Mouse (Mus musculus) hindbrain, embryonic 10.5 days (tissue): ENCODE results near the gene Cadps2. TPM values are rescaled to one million over a fixed set of nuclear protein-coding genes. Genes with fewer than 3 reads are reported as not detected.

Experiments
- DNase-seq: peaks from one replicate; pipeline ENCODE4 v3.0.0-alpha.2; 2017; ENCODE audit warnings: low spot score
- H3K27ac ChIP-seq: fragments of 300-500 bp; sonication (generic); 2 replicates; pipeline ENCODE4 v1.5.1; 2016; ENCODE audit warnings: mild to moderate bottlenecking, moderate library complexity
- H3K27me3 ChIP-seq: fragments of 300-500 bp; sonication (generic); 2 replicates; pipeline ENCODE4 v1.6.1; 2016; ENCODE audit warnings: mild to moderate bottlenecking; ENCODE audit not compliant: poor library complexity, insufficient read depth, severe bottlenecking
- H3K36me3 ChIP-seq: fragments of 300-500 bp; sonication (generic); 2 replicates; pipeline ENCODE4 v1.6.1; 2016; ENCODE audit warnings: mild to moderate bottlenecking, moderate library complexity
- H3K4me1 ChIP-seq: fragments of 300-500 bp; sonication (generic); replicated peaks from 2 replicates; pipeline ENCODE4 v1.6.1; 2016; ENCODE audit warnings: mild to moderate bottlenecking
- H3K4me3 ChIP-seq: fragments of 300-500 bp; sonication (generic); 2 replicates; pipeline ENCODE4 v1.5.1; 2016; ENCODE audit warnings: mild to moderate bottlenecking, moderate library complexity
- H3K9me3 ChIP-seq: fragments of 300-500 bp; sonication (generic); 2 replicates; pipeline ENCODE4 v1.6.1; 2016; ENCODE audit warnings: mild to moderate bottlenecking, moderate library complexity
- WGBS: fragments of 180-500 bp; shearing (Covaris S2); methylation state at CpG from one replicate; pipeline ENCODE4 v1.1.7; 2016; 5-methylcytosine and 5-hydroxymethylcytosine counted together
- polyA plus RNA-seq: library from polyadenylated mRNA; unstranded; fragments of >200 nt; fragmentation: Nextera tagmentation; extraction: Ambion mirVana; gene quantifications from 2 replicates; pipeline ENCODE4 v1.2.1, GENCODE M21; 2016

Cadps2 gene
- polyA plus RNA-seq, 1 experiment from 2014 or later: 1.4 TPM

DNA sequence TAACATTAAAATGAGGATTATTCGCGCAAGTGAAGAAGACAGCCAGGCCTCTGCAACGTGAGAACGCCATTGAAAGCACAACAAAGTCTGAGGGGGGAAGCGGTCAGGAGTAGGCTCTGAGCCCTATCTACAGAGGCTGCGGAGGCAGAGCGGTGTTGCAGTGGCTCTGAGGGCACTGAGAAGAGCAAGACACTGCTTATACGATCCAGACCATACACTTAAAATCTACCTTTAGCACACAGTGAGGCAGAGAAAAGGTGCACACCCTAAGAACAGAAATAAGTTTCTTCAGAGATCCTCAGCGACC is 557.8 kb downstream of the Cadps2 start:
- Histone ChIP-seq H3K4me1 (0 out of 2 replicates have a peak, but pooled peaks cover 4% of the 10 kb centered on the region), H3K36me3 (no peaks in the 10 kb centered on the region), H3K9me3 (peaks cover 3% of the 10 kb centered on the region; the same call in 1 of the 2 replicates), H3K27ac (no peak overlapping the region), H3K4me3 (no peak overlapping the region), H3K27me3 (peaks cover 64% of the 10 kb centered on the region)
- DNase-seq: no peak
- 48% methylated on average over 9 of the region's 9 CpGs for WGBS

DNA sequence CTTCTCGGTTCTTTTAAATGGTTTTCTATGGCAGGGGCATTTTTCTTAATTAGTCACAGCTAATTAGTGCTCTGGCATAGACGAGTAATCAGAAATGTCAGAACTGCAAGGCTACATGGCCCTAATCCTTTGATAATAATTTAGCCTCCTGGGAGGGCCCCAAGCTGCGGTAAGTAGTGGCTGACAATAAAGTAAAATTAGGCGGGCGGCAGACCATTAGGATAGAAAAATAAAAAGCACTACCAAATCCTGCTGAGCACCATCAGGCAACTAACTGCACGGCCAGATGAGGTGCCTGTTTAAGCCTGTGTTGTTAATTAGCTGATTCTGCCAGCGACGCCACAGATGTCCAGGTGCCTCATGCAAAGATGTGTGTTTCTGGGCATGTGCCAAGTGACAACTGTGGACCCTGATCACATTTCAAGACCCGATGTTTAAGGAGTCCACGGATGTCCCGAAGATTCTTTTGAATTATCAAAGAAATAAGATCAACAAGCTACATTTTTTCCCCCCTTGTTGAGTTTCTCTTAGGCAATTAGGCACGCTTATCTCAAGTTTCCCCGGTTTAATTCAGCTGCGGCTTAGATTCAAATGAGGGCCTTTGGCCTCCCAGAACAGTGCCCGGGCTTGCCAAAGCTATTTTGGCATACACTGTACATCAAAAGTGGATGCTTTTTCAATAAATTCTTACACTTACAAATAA is 558.3 kb downstream of the Cadps2 start:
- H3K36me3 ChIP-seq: no peaks in the 10 kb centered on the region
- no peak overlapping the region for H3K27ac ChIP-seq
- 34% methylated on average over 15 of the region's 15 CpGs for WGBS
- peaks cover 3% of the 10 kb centered on the region; the same call in 1 of the 2 replicates for H3K9me3 ChIP-seq
- H3K4me1 ChIP-seq: 0 out of 2 replicates have a peak, but pooled peaks cover 4% of the 10 kb centered on the region
- H3K4me3 ChIP-seq: no peak overlapping the region
- peaks cover 69% of the 10 kb centered on the region for H3K27me3 ChIP-seq
- peak; percentile 6 for DNase-seq

- peaks cover 25% of the 10 kb centered on the region for H3K4me1 ChIP-seq
- WGBS: 48% methylated on average over 4 of the region's 4 CpGs
- no peaks in the 10 kb centered on the region for H3K36me3 ChIP-seq
- peak overlapping the region; percentile 24; the same call in 1 of the 2 replicates for H3K4me3 ChIP-seq
- H3K9me3 ChIP-seq: no peaks in the 10 kb centered on the region
- peak overlapping the region; percentile 56; the same call in 1 of the 2 replicates for H3K27ac ChIP-seq
- H3K27me3 ChIP-seq: peaks cover 87% of the 10 kb centered on the region
- DNase-seq: no peak
These were observed 565.7 kb downstream of the Cadps2 start for GRCm38 (mm10) chr6:23273483-23273882.

GRCm38 (mm10) chr6:23272979-23273378 is 566.2 kb downstream of the Cadps2 start:
- H3K27me3 ChIP-seq: peaks cover 87% of the 10 kb centered on the region
- peak overlapping the region; percentile 56; the same call in 1 of the 2 replicates for H3K27ac ChIP-seq
- DNase-seq: peak; percentile 77
- H3K4me1 ChIP-seq: peaks cover 25% of the 10 kb centered on the region
- no peaks in the 10 kb centered on the region for H3K9me3 ChIP-seq
- H3K36me3 ChIP-seq: no peaks in the 10 kb centered on the region
- WGBS: 4% methylated on average over 11 of the region's 11 CpGs
- H3K4me3 ChIP-seq: peak overlapping the region; percentile 24

- Histone ChIP-seq H3K27me3 (peaks cover 87% of the 10 kb centered on the region), H3K4me1 (peaks cover 25% of the 10 kb centered on the region), H3K27ac (peak overlapping the region; percentile 56; the same call in 1 of the 2 replicates), H3K4me3 (peak overlapping the region; percentile 24), H3K36me3 (no peaks in the 10 kb centered on the region), H3K9me3 (no peaks in the 10 kb centered on the region)
- 7% methylated on average over 7 of the region's 7 CpGs for WGBS
- DNase-seq: no peak
These were observed 566.7 kb downstream of the Cadps2 start for GRCm38 (mm10) chr6:23272542-23272941.

GRCm38 (mm10) chr6:23260738-23261050 is 578.5 kb downstream of the Cadps2 start:
- H3K4me1 ChIP-seq: peaks cover 10% of the 10 kb centered on the region
- peak overlapping the region; percentile 32 for H3K4me3 ChIP-seq
- H3K27ac ChIP-seq: no peak overlapping the region
- under 1% methylated on average over 9 of the region's 9 CpGs for WGBS
- no peaks in the 10 kb centered on the region for H3K36me3 ChIP-seq
- no peak for DNase-seq
- peaks cover 100% of the 10 kb centered on the region for H3K27me3 ChIP-seq
- H3K9me3 ChIP-seq: no peaks in the 10 kb centered on the region

DNA sequence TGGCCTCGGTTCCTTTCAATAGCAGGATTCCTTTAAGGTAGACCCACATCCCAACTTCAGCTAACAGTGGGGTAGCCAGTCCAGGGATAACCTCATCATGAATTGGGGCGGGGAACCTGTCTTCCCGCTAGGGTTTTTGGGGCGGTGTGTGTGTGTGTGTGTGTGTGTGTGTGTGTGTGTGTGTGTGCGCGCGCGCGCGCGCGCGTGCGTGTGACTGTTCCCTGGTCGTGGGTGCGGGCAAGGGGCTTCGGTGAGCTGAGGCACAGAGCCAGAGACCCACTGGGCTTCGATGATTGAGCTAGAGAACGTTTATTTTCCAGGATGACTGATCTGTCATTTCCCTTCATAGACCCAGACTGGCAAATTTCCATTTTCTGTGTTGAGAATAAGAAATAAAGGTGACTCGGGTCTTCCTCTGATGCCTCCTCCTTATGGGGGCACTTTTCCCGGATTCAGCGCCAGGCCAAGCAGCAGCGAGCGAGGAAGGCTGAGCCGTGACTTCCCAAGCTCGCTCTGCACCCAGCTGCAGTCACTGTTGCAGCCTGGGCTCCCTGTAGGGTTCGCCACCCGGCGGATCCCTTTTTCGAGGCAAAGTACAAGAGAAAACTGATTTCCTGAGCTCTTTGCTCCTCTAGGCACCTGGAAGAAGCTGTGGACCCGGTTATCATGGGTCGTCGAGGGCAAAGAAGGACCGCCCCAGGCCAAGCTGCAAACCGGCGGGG is 579.0 kb downstream of the Cadps2 start:
- peak overlapping the region; percentile 32 for H3K4me3 ChIP-seq
- H3K9me3 ChIP-seq: no peaks in the 10 kb centered on the region
- H3K4me1 ChIP-seq: peaks cover 10% of the 10 kb centered on the region
- H3K36me3 ChIP-seq: no peaks in the 10 kb centered on the region
- H3K27me3 ChIP-seq: peaks cover 100% of the 10 kb centered on the region
- DNase-seq: peak; percentile 48
- 1% methylated on average over 27 of the region's 36 CpGs for WGBS
- no peak overlapping the region for H3K27ac ChIP-seq

DNA sequence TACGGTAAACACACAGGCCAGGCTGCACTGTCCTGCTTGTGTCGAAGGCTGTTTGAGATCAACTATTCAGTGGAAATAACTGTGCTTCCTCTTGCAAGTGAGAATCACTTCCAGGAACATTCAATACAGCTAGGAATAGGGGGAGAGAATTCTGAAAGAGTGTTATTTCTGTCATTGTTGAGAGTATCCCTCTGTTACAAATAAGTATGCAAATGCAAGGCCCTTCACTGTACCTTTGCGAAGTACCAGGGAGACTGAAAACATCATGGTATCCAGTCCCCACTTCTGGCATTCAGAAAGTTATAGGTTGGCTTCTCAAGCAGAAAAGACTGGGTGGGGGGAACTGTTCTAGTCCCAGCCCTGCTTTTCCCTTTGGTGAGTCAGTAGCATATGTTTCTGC is 581.2 kb downstream of the Cadps2 start:
- Histone ChIP-seq H3K4me3 (no peak overlapping the region), H3K4me1 (peaks cover 18% of the 10 kb centered on the region), H3K27ac (no peak overlapping the region), H3K36me3 (no peaks in the 10 kb centered on the region), H3K27me3 (peaks cover 100% of the 10 kb centered on the region), H3K9me3 (no peaks in the 10 kb centered on the region)
- no peak for DNase-seq
- 17% methylated on average over 3 of the region's 3 CpGs for WGBS

GRCm38 (mm10) chr6:23255161-23255560 is 584.1 kb downstream of the Cadps2 start:
- peaks cover 99% of the 10 kb centered on the region for H3K27me3 ChIP-seq
- no peaks in the 10 kb centered on the region for H3K9me3 ChIP-seq
- H3K36me3 ChIP-seq: no peaks in the 10 kb centered on the region
- no peak overlapping the region for H3K27ac ChIP-seq
- WGBS: 2% methylated on average over 8 of the region's 8 CpGs
- H3K4me1 ChIP-seq: peaks cover 14% of the 10 kb centered on the region
- H3K4me3 ChIP-seq: no peak overlapping the region
- DNase-seq: peak; percentile 17

DNA sequence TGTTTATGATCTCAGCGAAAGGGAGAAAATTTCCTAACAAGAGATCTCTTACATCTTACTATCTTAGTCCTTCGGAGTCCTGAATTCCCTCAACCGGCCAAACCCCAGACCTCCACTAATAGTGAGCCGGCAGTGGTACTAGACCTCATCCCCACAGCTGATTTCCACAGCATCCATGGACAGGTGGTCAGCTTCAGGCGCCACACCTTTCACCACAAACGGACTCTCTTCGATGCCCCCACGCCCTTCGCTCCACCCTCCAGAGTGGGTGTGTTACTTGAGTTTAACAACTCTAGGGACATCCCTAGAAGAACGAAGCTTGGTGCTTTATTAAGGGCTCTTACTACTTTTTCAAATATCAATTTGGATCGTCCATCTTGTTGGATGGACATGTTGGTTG is 584.6 kb downstream of the Cadps2 start:
- WGBS: 1% methylated on average over 11 of the region's 11 CpGs
- DNase-seq: peak; percentile 41
- Histone ChIP-seq H3K27me3 (peaks cover 99% of the 10 kb centered on the region), H3K4me3 (no peak overlapping the region), H3K27ac (no peak overlapping the region), H3K9me3 (no peaks in the 10 kb centered on the region), H3K36me3 (no peaks in the 10 kb centered on the region), H3K4me1 (peaks cover 15% of the 10 kb centered on the region)

DNA sequence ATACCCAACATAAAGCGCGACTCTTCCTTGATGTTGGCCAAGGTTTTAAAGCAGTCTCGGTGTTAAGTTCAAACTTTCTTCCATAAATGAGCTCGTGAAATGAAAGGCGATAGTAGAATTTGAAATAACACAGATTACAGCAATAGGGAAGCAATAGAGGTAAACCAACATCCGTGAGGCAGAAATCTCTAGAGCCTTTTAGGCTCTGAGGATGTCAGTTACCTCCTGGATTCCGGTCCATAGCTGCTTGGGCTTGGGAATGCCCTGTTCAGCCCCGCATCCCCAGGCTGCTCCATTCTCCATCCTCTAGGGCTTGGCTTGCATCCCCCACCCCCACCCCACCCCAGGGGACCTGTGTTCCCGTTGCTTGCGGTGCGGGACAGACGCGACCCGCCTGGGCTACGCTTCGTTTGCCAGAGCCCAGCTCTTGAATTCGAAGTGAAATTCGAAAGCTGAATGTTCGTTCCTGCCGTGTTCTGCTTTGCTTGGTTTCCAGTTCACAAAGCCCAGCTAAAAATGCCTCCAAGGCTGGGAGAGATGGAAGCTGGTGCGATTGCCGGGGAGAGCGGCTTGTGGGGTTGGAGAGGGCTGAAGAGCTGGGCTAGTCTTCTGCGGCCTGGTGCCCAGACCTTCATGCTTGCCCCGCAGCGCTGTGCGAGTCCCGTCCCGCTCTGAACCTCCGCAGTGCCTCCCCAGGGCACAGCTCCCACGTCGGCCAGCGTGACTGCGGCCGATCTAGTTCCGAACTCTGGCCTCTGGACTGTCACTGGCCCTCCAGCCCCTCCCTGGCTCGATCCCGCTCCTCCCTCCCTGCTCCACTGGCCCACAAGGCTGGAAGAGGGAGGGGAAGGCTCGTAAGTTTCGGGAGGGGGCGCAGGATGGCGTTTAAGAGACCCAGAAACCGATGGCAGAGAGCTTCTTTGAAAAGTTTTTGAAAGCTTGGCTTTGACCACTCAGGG is 585.6 kb downstream of the Cadps2 start:
- DNase-seq: peak; percentile 68
- under 1% methylated on average over 43 of the region's 43 CpGs for WGBS
- Histone ChIP-seq H3K9me3 (no peaks in the 10 kb centered on the region), H3K4me1 (peaks cover 25% of the 10 kb centered on the region), H3K27me3 (peaks cover 99% of the 10 kb centered on the region), H3K27ac (0 out of 2 replicates have a peak overlapping the region, but pooled peaks have one; percentile 43), H3K4me3 (peak overlapping the region; percentile 37), H3K36me3 (no peaks in the 10 kb centered on the region)

DNA sequence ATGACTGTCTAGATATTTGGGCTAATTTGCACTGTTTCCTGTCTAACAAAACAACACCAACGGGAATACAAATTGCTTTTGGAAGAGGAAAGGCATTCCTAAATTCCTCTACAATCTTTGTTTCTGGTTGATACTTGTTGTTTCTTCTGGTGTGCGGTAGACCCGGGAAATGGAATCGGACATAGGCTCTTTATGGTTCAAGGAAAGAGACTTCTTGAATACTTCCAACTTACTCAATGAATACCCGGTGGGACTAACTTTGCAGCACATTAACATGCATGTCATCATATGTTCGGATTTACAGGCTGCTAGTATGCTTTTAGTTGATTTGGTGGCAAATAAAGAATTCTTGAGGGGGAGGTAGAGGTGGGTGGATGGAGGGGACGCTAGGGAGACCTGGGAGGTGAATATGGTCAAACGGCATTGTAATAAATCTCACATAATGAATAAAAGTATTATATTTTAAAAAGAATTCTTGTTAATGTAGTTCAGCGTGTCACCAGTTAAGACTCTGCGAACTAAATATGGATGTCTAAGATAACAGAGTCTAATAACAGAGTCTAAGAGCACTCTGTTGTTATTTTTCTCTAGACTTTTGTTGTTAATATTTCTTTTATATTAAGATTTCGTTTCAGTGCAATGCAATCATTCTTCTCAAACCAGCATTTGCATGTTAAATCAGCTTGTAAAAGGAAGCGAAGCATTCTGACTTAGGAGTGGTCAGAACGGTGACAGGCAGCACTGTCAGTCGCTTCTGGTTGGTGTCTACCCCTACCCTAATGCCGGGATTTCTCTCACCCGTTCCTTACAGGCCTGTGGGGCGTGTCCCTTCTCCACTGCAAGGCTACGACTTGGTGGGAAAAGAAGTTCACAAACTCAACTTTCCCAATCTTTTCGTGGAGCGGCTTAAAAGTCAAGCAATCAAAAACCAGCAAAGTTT is 586.8 kb downstream of the Cadps2 start:
- H3K4me1 ChIP-seq: peaks cover 37% of the 10 kb centered on the region
- DNase-seq: peak; percentile 46
- H3K27me3 ChIP-seq: peaks cover 99% of the 10 kb centered on the region
- no peaks in the 10 kb centered on the region for H3K36me3 ChIP-seq
- WGBS: 2% methylated on average over 20 of the region's 20 CpGs
- H3K4me3 ChIP-seq: no peak overlapping the region
- H3K27ac ChIP-seq: no peak overlapping the region
- no peaks in the 10 kb centered on the region for H3K9me3 ChIP-seq
